Mouse (Mus musculus) myocyte (in vitro differentiated cells): ENCODE measurements at regions not wholly inside any gene's neighbourhood (a gene's known extent, or its start where the extent isn't known, plus 50 kb on each side); places are given as distances from the start of the nearest gene placed in this dataset.

Experiments
- H3K27me3 ChIP-seq: one replicate; pipeline ENCODE4 v1.6.1; 2011; ENCODE audit not compliant: control insufficient read depth, insufficient read depth, insufficient read length
- H3K36me3 ChIP-seq: one replicate; pipeline ENCODE4 v1.6.1; 2011; ENCODE audit not compliant: control insufficient read depth, insufficient read depth
- H3K4me2 ChIP-seq: one replicate; pipeline ENCODE4 v1.6.1; 2011; ENCODE audit warnings: low read depth, control low read depth
- H3K4me3 ChIP-seq: one replicate; pipeline ENCODE4 v1.5.1; 2011; ENCODE audit warnings: mild to moderate bottlenecking, control low read depth, moderate library complexity
- H3K79me2 ChIP-seq: one replicate; pipeline ENCODE4 v1.6.1; 2011; ENCODE audit not compliant: control insufficient read depth, insufficient read depth
- H3ac ChIP-seq: one replicate; pipeline ENCODE4 v1.6.1; 2011; ENCODE audit not compliant: control insufficient read depth, insufficient read length
- CEBPB ChIP-seq: IDR thresholded peaks from 2 replicates; pipeline ENCODE4 v1.6.1; 2011; ENCODE audit warnings: mild to moderate bottlenecking, moderate library complexity; ENCODE audit not compliant: poor library complexity, insufficient read depth, severe bottlenecking
- E2F4 ChIP-seq: IDR thresholded peaks from one replicate; pipeline ENCODE4 v1.6.1; 2011; ENCODE audit warnings: mild to moderate bottlenecking, control low read depth, moderate library complexity; ENCODE audit not compliant: insufficient read depth
- MAX ChIP-seq: IDR thresholded peaks from one replicate; pipeline ENCODE4 v1.6.1; 2011; ENCODE audit warnings: low read depth, mild to moderate bottlenecking, control low read depth
- MYOD1 ChIP-seq, 3 experiments: IDR thresholded peaks; one replicate each; pipeline ENCODE4 v1.6.1; 2011; ENCODE audit warnings: control low read depth in 2 of 3, low read depth in 2 of 3, mild to moderate bottlenecking in 2 of 3, moderate library complexity in 1 of 3; ENCODE audit not compliant: insufficient read length in 2 of 3, control insufficient read depth in 1 of 3
- MYOG ChIP-seq, 3 experiments: IDR thresholded peaks; one replicate each; pipeline ENCODE4 v1.6.1; 2011; ENCODE audit warnings: control low read depth in 2 of 3, low read depth in 2 of 3, mild to moderate bottlenecking in 2 of 3; ENCODE audit not compliant: insufficient read length in 2 of 3, control insufficient read depth in 1 of 3, insufficient read depth in 1 of 3
- POLR2A ChIP-seq: IDR thresholded peaks from one replicate; pipeline ENCODE4 v1.6.1; 2011; ENCODE audit warnings: low read depth, mild to moderate bottlenecking, control low read depth, moderate library complexity; ENCODE audit not compliant: insufficient read length
- POLR2AphosphoS2 ChIP-seq: IDR thresholded peaks from one replicate; pipeline ENCODE4 v1.6.1; 2011; ENCODE audit warnings: low read depth, control low read depth; ENCODE audit not compliant: insufficient read length
- REST ChIP-seq: IDR thresholded peaks from one replicate; pipeline ENCODE4 v1.6.1; 2011; ENCODE audit warnings: mild to moderate bottlenecking, control low read depth, moderate library complexity; ENCODE audit not compliant: insufficient read depth, insufficient read length
- SRF ChIP-seq: IDR thresholded peaks from one replicate; pipeline ENCODE4 v1.6.1; 2011; ENCODE audit warnings: low read depth; ENCODE audit not compliant: control insufficient read depth, insufficient read length
- TCF12 ChIP-seq: IDR thresholded peaks from one replicate; pipeline ENCODE4 v1.6.1; 2011; ENCODE audit warnings: mild to moderate bottlenecking, control low read depth; ENCODE audit not compliant: poor library complexity, insufficient read depth, severe bottlenecking
- TCF3 ChIP-seq: IDR thresholded peaks from one replicate; pipeline ENCODE4 v1.6.1; 2011; ENCODE audit warnings: low read depth, control low read depth; ENCODE audit not compliant: insufficient read length
- USF1 ChIP-seq: IDR thresholded peaks from one replicate; pipeline ENCODE4 v1.6.1; 2011; ENCODE audit warnings: low read depth, mild to moderate bottlenecking, control low read depth, moderate library complexity

DNA sequence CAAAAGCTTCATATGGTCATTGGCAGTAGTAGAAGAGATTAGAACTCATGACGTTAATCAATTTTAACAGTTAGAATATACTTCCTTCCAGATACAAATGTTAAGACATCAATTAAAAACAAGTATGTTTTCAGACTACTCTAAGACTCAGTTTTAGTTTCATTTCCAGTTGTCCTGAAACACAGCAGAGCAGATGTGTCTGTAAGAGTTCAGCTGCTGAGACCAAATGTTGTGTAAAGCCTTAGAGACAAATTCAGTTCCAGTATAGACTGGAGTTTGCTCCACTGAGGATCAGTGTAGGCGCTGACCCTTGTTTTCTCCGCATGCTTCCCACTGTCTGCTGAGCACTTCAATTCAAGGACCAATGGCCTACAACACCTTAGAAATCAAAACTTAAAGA is 158.1 kb upstream of the Bmper start:
- no peaks in the 10 kb centered on the region for H3K79me2 ChIP-seq
- TF ChIP-seq REST (no peak), USF1 (no peak), E2F4 (no peak)
- no peaks in the 10 kb centered on the region for H3K27me3 ChIP-seq
- no peaks in the 10 kb centered on the region for H3K36me3 ChIP-seq
- no peak overlapping the region for H3ac ChIP-seq
- H3K4me2 ChIP-seq = no peak overlapping the region
- no peak overlapping the region for H3K4me3 ChIP-seq

DNA sequence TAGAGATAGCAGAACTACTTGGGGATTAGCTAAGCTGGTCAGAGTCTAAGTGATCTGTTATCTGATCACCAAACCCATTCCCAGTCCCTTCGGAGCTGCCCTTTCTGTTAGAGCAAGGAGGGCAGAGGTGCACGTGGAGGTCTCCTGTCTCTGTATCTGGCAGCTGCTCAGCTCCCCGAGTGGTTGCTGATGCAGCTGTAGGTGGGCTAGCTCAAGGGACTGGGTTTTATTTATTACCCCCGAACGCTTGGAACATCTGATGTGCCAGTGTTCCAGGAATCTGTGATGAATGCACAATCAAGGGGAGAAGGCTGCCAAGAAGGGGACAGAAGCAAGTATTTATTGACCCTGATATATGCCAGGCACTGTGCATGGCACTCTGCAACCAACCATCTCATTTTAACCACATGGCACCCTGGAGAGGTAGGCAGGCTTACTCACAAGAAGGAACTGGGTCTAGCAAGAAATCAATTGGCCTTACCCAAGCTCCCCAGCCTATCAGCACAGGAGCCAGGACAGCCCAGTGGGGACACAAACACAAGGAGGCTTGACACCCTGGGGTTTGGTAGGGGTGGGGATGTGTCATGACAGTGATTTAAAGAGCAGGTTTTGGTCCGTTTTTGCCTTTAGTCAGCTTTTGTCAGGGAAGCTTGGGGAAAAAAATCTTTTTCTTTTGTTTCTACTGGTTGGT is 154.6 kb upstream of the Bmper start:
- TF ChIP-seq MYOG (IDR thresholded peaks at IDR 0.05; ENCODE audit: control insufficient read depth in 1 of 3, insufficient read depth in 1 of 3, insufficient read length in 2 of 3, low read depth in 2 of 3) = no peak
- Histone ChIP-seq H3K79me2 (no peaks in the 10 kb centered on the region), H3K36me3 (no peaks in the 10 kb centered on the region), H3K27me3 (no peaks in the 10 kb centered on the region), H3ac (no peak overlapping the region), H3K4me2 (no peak overlapping the region), H3K4me3 (no peak overlapping the region)

- TF ChIP-seq TCF12 = no peak
- no peak overlapping the region for H3ac ChIP-seq
- H3K79me2 ChIP-seq = no peaks in the 10 kb centered on the region
- H3K36me3 ChIP-seq = no peaks in the 10 kb centered on the region
- no peak overlapping the region for H3K4me3 ChIP-seq
- no peaks in the 10 kb centered on the region for H3K27me3 ChIP-seq
- no peak overlapping the region for H3K4me2 ChIP-seq
Observed at GRCm38 (mm10) chr9:23069161-23069560, 153.7 kb upstream of the Bmper start.

GRCm38 (mm10) chr9:23071006-23071405 is 151.9 kb upstream of the Bmper start:
- no peaks in the 10 kb centered on the region for H3K79me2 ChIP-seq
- TF ChIP-seq REST = no peak
- TF ChIP-seq POLR2A = no peak
- no peak for TF ChIP-seq MAX
- TF ChIP-seq SRF = no peak
- TF ChIP-seq USF1 = no peak
- no peak for TF ChIP-seq CEBPB
- TF ChIP-seq TCF12 = no peak

DNA sequence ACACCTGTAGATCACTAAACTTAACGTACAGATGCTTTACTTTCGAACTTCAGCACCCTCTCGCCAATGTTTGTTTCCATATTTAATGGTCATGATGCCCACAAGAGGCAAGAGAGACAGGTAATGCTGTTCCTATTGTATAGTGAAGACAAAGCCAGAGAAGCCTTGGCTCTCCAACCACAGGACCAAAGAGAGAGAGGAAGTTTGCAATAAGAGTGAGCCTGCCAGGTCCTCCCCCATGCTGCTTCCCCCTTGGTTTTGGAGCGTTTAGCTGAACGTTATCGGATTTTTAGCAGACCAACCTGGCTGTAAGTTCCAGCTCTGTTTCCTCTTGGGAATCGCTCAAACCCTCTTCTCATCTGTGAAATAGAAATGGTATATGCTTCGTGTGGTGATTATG is 150.1 kb upstream of the Bmper start:
- no peaks in the 10 kb centered on the region for H3K79me2 ChIP-seq
- no peaks in the 10 kb centered on the region for H3K36me3 ChIP-seq
- no peak overlapping the region for H3K4me2 ChIP-seq
- no peak overlapping the region for H3K4me3 ChIP-seq
- TF ChIP-seq MAX = no peak
- no peak for TF ChIP-seq MYOD1 (IDR thresholded peaks at IDR 0.05; ENCODE audit: control insufficient read depth in 1 of 3, insufficient read length in 2 of 3, low read depth in 2 of 3)
- no peak for TF ChIP-seq SRF
- no peak overlapping the region for H3ac ChIP-seq
- no peaks in the 10 kb centered on the region for H3K27me3 ChIP-seq

More at GRCm38 (mm10) chr9:23071006-23071405, 151.9 kb upstream of the Bmper start:
- H3K4me3 ChIP-seq = no peak overlapping the region
- H3K27me3 ChIP-seq = no peaks in the 10 kb centered on the region
- H3ac ChIP-seq = no peak overlapping the region
- H3K36me3 ChIP-seq = no peaks in the 10 kb centered on the region
- H3K4me2 ChIP-seq = no peak overlapping the region

- no peak overlapping the region for H3ac ChIP-seq
- H3K79me2 ChIP-seq = no peaks in the 10 kb centered on the region
- TF ChIP-seq SRF (no peak), MYOG (IDR thresholded peaks at IDR 0.05; ENCODE audit: control insufficient read depth in 1 of 3, insufficient read depth in 1 of 3, insufficient read length in 2 of 3, low read depth in 2 of 3) (no peak), USF1 (no peak), REST (no peak), TCF3 (no peak), MAX (no peak), POLR2AphosphoS2 (no peak), TCF12 (no peak), MYOD1 (IDR thresholded peaks at IDR 0.05; ENCODE audit: control insufficient read depth in 1 of 3, insufficient read length in 2 of 3, low read depth in 2 of 3) (no peak), POLR2A (no peak), E2F4 (no peak), CEBPB (no peak)
- no peak overlapping the region for H3K4me2 ChIP-seq
- H3K4me3 ChIP-seq = no peak overlapping the region
- no peaks in the 10 kb centered on the region for H3K36me3 ChIP-seq
- no peaks in the 10 kb centered on the region for H3K27me3 ChIP-seq
Observed at GRCm38 (mm10) chr9:23083562-23083961, 139.3 kb upstream of the Bmper start.
